Mouse (Mus musculus) hindbrain, embryonic 15.5 days (tissue): ENCODE results near the gene 6720489N17Rik. TPM values are rescaled to one million over a fixed set of nuclear protein-coding genes. Genes with fewer than 3 reads are reported as not detected.

Source experiments
- microRNA-seq: library from miRNA; unstranded; fragments of <30 nt; microRNA quantifications from one replicate; pipeline ENCODE4, GENCODE M21; 2016
- polyA plus RNA-seq: library from polyadenylated mRNA; unstranded; fragments of >200 nt; fragmentation: Nextera tagmentation; extraction: Ambion mirVana; gene quantifications from 2 replicates; pipeline ENCODE4 v1.2.1, GENCODE M21; 2015

6720489N17Rik gene
- polyA plus RNA-seq, 1 experiment from 2014 or later: 6.9 TPM

Small RNA genes within 50 kb of the gene (microRNA-seq; reads per million reads assigned to microRNA genes)
- gene Gm24020: not detected

Other genes with a start within 250 kb of the 6720489N17Rik start
- gene Gm3604, start 241.0 kb downstream of the 6720489N17Rik start, polyA plus RNA-seq: 1.7 and 1.9 TPM in 2 replicates
- 14.5 and 15.4 TPM in 2 replicates for gene Gm49359, start 157.3 kb downstream of the 6720489N17Rik start, polyA plus RNA-seq
- 1.0 TPM in 1 of 2 replicates, not detected in the other for gene Zfp935, start 65.7 kb downstream of the 6720489N17Rik start, polyA plus RNA-seq
- gene Zfp934, start 53.0 kb downstream of the 6720489N17Rik start, polyA plus RNA-seq: 9.7 and 10.4 TPM in 2 replicates
- gene Platr25, start 136.5 kb upstream of the 6720489N17Rik start, polyA plus RNA-seq: 32.6 and 34.6 TPM in 2 replicates
- gene Gm5141, start 161.6 kb upstream of the 6720489N17Rik start, polyA plus RNA-seq: 9.0 and 9.7 TPM in 2 replicates
- 0.69 and 1.2 TPM in 2 replicates for gene Fbp2, start 234.2 kb upstream of the 6720489N17Rik start, polyA plus RNA-seq